Mouse (Mus musculus) kidney, adult 10 weeks (tissue): ENCODE measurements around the gene Mad2l2. TPM values are rescaled to one million over a fixed set of nuclear protein-coding genes. Genes with fewer than 3 reads are reported as not detected.

Experiments used
- polyA plus RNA-seq: library from polyadenylated mRNA; stranded (reverse); fragments of 350-450 nt; fragmentation: Illumina TruSeq; extraction: RNeasy Lipid Tissue Mini Kit (QIAGEN cat#74804); gene quantifications from one replicate; pipeline ENCODE4 v1.2.3, GENCODE M21; 2014; ENCODE audit warnings: low read depth, low replicate concordance

The Mad2l2 gene
- polyA plus RNA-seq = 1.5 TPM

DNA sequence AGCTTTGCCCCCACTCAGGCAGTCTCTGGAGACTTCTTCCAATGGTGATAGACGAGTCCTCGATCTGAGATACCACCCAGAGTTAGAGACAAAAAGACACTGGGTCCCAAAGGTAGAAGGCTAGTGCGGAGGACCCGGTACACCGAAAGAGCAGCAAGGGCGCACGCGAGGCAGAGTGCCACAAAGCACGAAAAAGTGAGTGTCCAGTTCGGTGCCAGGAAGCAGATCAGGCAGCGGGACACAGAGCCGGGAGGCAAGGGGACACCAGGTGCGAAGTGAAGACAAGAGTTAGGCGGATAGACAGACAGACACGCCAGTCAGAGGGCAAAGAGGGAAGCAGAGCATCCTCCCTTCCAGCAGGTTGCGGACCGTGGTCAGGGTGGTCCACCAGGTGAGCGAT, at the start of gene Mad2l2:
Gene Mad2l2, plus strand, starts transcription at position 252 of the 400 bp plus-strand sequence.

DNA sequence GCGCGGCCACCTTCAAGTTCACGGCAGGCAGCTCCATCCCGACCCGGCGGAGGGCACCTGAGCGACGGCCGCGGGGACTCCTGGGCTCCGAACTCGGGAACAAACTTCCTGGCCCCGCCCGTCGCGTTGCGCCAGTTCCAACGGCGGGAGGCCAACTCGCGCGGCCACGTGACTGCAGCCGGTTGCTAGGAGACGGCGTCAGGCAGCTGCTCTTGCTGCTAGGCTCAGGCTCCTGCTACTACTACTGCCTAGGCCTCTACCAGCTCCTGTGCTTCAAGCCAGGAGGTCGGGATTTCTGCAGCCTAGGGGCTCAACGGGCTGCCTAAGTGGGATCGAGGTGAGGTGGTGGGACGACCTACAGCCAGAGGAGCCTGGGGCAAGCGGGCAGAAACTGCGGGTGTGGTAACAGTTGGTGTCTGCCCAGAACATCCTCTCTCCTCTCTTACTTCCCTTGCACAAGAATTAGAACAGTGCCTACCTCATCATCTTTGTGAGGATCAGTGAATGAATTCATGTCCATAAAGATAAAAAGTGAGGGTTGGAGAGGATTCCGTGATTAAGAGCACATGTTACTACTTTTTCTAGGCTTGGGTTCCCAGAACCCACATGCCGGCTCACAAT, 42.2 kb upstream of the Mad2l2 start, which contains the start of gene Agtrap:
Gene Agtrap, minus strand, starts transcription at position 125 of the 621 bp plus-strand sequence.

DNA sequence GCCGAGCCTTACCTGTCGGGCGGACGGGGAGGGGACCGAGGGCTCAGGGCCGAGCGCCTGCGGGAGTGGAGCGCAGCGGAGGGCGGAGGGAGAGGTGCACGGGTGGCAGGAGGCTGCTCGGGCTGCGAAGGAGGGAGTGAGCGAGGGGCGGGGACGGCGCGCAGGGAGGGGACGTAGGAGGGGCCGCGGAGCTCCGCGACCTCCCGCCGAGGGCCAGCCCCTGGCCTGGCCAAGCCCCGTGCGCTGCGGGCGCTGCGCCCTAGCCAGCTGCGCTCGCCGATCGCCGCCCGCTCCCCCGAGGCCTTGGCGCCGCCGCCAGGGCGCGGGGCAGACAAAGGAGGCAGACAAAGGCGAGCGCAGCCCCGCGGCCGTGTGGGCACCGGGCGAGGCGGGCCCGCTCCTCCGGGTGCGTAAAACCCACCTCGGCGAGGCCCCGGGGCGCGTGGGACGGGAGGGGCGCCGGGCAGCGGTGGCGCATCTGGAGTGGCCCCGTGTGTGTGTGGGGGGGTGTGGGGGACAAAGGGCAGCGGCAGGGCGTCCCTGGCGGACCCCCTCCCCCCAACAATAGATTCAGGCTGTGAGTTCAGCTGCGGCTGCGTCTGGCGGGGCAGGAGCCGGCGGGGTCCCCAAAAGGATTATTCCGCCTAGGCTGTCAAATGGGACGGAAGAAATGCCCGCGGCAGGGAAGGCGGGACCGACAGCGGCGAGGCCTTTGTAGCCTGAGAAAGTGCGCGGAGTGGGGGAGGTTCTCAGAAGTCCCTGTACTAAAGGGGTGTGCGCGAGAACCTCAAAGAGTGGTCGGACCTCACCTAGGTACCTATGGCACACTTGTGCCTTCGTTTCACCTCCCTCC, 603 bp downstream of the Mad2l2 start, which contains the start of gene Draxin:
Gene Draxin, minus strand, starts transcription at position 138 of the 853 bp plus-strand sequence.

DNA sequence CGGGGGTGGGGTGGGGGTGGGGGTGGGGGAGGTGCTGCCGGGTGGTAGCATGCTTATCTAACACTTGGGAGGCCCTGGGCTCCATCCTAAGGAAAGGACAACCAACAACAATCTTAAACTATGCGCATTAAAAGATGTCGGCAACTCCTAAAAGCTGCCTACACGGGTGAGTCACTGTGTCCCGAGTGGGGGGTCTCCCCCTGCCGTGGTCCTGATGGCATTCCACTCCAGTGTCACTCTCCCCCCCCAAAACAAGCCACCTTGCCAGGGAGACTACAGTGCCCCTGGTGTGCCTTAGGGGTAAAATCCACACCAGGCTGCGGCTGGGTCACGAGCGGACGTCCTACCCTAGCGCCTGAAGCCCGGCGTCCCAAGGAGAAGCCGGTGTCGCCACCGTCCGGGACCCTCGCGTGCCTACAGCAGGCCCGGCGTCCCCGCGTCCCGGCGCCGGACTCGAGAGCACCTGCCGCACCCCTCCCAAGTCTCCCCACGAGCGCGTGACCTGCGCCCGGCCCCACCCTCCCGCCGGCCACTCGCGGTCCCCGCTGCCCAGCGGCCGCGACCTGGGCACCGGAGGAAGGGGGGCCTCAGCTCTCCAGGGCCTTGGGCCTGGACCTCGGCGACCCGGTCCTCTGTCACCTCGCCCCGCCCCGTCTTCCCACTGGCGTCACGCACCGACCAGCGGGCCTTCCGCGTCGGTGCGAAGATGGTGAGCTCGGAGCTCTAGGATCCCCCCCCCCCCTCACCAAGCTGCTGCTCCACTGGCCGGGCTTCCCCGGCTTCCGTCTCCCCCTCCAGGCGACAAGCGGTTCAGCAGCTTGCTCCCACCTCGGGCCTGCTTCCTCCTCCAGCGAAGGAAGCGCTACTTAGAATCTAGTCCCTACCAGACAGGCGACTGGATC, 21.3 kb downstream of the Mad2l2 start, which contains the start of gene Fbxo6:
Gene Fbxo6, minus strand, starts transcription at position 874 of the 902 bp plus-strand sequence.

DNA sequence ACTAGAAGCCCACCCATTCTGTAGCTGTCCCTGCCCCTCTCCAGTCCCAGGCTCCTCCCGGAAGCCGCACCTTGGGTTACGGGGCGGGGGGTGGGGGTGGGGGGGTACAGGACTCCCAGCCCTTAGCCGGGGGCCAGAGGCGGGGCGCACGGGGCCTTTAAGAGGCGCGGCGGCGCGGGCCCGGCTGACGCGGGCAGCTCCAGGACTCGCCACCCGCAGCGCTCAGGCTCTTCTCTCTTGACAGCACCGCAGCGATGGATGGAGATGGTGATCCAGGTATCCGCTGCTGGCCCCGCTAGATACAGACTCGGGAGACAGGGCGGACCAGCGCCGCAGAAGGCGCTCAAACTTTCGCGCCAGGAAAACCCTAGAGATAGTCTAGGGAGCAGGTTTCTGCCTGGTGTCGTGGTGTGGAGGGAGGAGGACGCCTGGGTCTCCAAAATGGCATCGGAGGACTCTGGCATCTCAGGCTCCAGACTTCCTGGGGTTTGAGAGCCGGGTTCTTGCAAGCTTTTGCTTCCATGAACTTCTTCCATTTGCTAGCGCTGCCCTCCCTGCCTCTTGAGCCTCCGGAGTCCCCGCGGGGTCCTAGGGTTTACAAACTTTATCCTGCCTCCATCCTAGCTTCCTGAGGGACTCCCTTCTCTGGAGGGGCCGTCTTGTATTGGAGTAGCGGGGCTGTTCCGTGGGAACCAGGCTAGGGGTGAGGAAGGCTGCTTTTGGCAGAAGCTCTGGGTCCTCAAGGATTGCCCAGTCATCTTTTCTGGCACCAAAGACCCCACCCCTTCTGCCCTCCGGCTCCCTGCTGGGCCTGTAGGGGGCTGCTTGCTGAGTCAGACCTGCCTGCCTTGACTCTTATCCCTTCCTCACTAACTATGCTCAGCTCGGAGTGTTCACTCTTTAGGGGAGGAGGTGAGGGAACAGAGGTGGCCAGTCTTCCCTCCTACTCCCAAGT, 30.5 kb downstream of the Mad2l2 start, which contains the start of the genes Fbxo44 and Fbxo2:
Gene Fbxo44, minus strand, starts transcription at position 47 of the 955 bp plus-strand sequence.
Gene Fbxo2, plus strand, starts transcription at position 186 of the 955 bp plus-strand sequence.

Other genes with a start within 250 kb of the Mad2l2 start
- gene Mfn2, start 225.7 kb upstream of the Mad2l2 start, polyA plus RNA-seq = 22.1 TPM
- gene Plod1, start 193.6 kb upstream of the Mad2l2 start, polyA plus RNA-seq = 1.7 TPM
- 7.5 TPM for gene 2510039O18Rik, start 189.5 kb upstream of the Mad2l2 start, polyA plus RNA-seq
- not detected for gene Nppb, start 144.6 kb upstream of the Mad2l2 start, polyA plus RNA-seq
- not detected for gene Nppa, start 129.7 kb upstream of the Mad2l2 start, polyA plus RNA-seq
- 6.7 TPM for gene Clcn6, start 91.6 kb upstream of the Mad2l2 start, polyA plus RNA-seq
- 2.7 TPM for gene Mthfr, start 91.3 kb upstream of the Mad2l2 start, polyA plus RNA-seq
- gene Agtrap, start 42.4 kb upstream of the Mad2l2 start, polyA plus RNA-seq = 17.1 TPM
- not detected for gene Draxin, start 314 bp downstream of the Mad2l2 start, polyA plus RNA-seq
- gene Fbxo6, start 21.8 kb downstream of the Mad2l2 start, polyA plus RNA-seq = 1.1 TPM
- 2.9 TPM for gene Fbxo44, start 30.1 kb downstream of the Mad2l2 start, polyA plus RNA-seq
- not detected for gene Fbxo2, start 30.2 kb downstream of the Mad2l2 start, polyA plus RNA-seq
- gene Disp3, start 157.6 kb downstream of the Mad2l2 start, polyA plus RNA-seq = not detected